Mouse (Mus musculus): ENCODE results near the gene Fam181b.

DNA sequence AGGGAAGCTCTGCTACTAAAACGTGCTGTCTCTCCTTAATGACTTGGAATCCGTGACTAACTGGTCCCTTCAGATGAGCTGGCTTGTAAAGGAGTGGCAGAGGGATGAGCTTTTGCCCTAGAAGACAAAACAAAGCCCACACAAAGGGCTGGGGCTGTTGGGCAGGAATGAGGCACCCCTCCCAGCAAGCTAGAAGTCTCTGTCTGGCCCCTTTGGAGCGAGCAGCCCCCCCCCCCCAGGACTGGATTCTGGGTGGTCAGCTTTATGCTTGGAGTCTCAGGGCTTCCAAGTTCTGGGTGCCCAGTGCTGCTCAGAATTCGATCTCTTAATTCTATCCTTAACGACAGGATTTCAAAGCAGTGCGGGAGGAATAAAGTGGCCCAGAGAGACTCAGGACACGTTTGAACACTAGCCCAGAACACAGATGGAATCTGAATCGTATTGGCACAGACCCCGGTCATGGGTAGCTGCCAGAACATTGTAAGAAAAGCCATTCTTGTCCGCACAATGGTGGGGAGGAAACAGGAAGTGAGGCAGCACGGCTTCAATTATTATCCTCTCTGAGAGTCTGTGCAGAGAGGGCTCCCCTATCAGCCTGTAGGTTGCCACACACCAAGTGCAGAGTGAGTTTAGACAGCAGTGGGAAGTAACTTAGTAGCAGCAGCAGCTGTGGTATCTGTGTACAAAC is 13.8 kb downstream of the Fam181b start:
- TF ChIP-seq POLR2A (IDR thresholded peaks at IDR 0.05; ENCODE audit: extremely low read depth, insufficient read depth, low read length) (no peak), CTCF (IDR thresholded peaks at IDR 0.05; ENCODE audit: extremely low read depth, insufficient read depth, low read length) (no peak)
